Mouse (Mus musculus): ENCODE measurements around the gene Gm10945. TPM values are rescaled to one million over a fixed set of nuclear protein-coding genes. Genes with fewer than 3 reads are reported as not detected.

The Gm10945 gene
- not detected for total RNA-seq (2023)

GRCm38 (mm10) chr10:6761287-6761811 is at the start of gene Gm10945:
Gene Gm10945 (minus strand): TSS chr10:6761761.

DNA sequence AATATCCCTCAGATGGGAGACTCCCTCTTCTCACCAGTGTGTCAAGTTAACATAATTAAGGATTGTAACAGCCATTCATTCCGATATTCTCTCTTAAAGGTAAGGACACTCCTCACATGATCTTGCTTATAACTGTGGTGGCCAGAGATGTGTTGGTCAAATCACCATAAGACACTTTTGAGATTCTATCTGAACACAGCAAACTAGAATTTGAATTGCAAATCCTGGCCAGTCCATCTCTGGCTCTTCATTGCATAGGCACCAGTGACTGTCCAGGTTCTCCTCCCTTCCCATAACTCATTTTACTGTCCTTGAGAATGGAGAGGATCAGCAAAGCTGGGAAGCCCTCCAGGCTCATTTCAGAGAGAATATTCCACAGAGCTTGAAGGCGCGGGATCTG is 3.4 kb downstream of the Gm10945 start, which contains the start of gene Oprm1:
Gene Oprm1 (plus strand): TSS at position 301 of the 400 bp plus-strand sequence.

Other genes with a start within 250 kb of the Gm10945 start
- gene Oprm1, start 3.3 kb downstream of the Gm10945 start, total RNA-seq (2023), result not detected

All from B cell, adult 67 days (primary cell).